ENCODE assay signal across 22 mouse cellular contexts in the genomic region with DNA sequence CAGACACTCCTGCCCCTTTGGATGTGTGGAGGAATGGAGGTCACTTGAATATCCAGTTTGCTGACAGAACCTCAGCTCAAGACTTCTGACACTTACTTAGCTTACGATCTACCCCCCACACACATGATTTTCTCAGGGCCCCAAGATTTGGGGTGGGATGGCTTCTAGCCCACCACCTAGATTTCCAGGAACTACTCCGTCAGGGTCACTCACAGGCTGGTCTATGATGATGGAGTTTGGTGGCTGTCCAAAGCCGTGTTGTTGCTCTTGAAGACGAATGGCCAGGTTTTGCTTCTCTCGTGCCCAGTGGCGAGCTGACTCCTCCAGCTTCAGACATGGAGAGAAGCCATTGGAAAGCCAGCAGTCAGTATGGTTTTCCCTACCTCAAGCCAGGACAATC. TPM values are rescaled to one million over a fixed set of nuclear protein-coding genes. Genes with fewer than 3 reads are reported as not detected.
DNase-seq lines count a peak whose midpoint lies in the region.
"Had no signal": no experiment of that assay in that cellular context is flagged by ENCODE, and none has a peak within 500 bp of the region (broad histone marks: within the 10 kb centered on the region; RNA-seq: fewer than 3 reads in every experiment).

No protein-coding gene starts in this region.

- peak; percentile 57 to 83 for DNase-seq in adrenal gland, adult (ENCODE audit: inconsistent age in 2 of 2, low spot score in 1 of 2)
- no peak for DNase-seq in adrenal gland, postnatal 4 days (ENCODE audit: low spot score in 2 of 2)
- peak; percentile 49 for DNase-seq in adrenal gland, adult 2 months
- no peak for DNase-seq in adrenal gland, postnatal 14 days
- peak; percentile 33 for DNase-seq in adrenal gland, postnatal 10 days
- DNase-seq in adrenal gland, adult 18-20 months (ENCODE audit: low spot score in 2 of 2), result no peak
- DNase-seq: adrenal gland, adult 8-10 months; adrenal gland, postnatal 25 days; B cell, adult 2 months; cerebellum, adult 11 months; cerebellum, adult 11-12 months; cerebellum, adult 18-20 months; cerebellum, adult 2 months; cerebellum, adult 8-10 months; cerebellum, adult 9-10 months; cerebellum, adult 9-11 months; cerebellum, postnatal 10 days; cerebellum, postnatal 14 days had no signal

RNA-seq across cellular contexts. Expression of gene Cyp11a1, which starts 23.4 kb away (rescaled TPM):
- 1,000 to 10,000 TPM; 2,307 to 2,341 TPM for total RNA-seq in adrenal gland, postnatal 4 days (2021)
- total RNA-seq in adrenal gland, adult 2 months (2021), result 1,000 to 10,000 TPM; 6,621 to 7,422 TPM
- 1,463 and 1,873 TPM in 2 replicates for polyA plus RNA-seq in adrenal gland, adult 2 months (2012; rRNA removed)
- total RNA-seq in adrenal gland, postnatal 14 days (2021), result 2,863 and 3,093 TPM in 2 replicates
- total RNA-seq in adrenal gland, postnatal 10 days (2021), result 1,000 to 10,000 TPM; 1,564 to 1,873 TPM
- 1,000 to 10,000 TPM; 6,431 to 6,741 TPM for total RNA-seq in adrenal gland, adult 18-20 months (2021)
- total RNA-seq: MEL had no signal
- polyA plus RNA-seq: activated CD4-positive, CD25-positive, alpha-beta regulatory T cell, adult 4 months; CD4-positive, CD25-positive, alpha-beta regulatory T cell, adult 4 months had no signal

RNA-seq across cellular contexts. Expression of gene Stra6, which starts 34.0 kb away (rescaled TPM):
- 1 to 10 TPM in 1 of 2 experiments, under 1 TPM in 1; 0.90 to 2.2 TPM for total RNA-seq in adrenal gland, postnatal 4 days (2021)
- total RNA-seq in adrenal gland, adult 2 months (2021), result 1 to 10 TPM; 1.5 to 1.8 TPM
- 2.0 and 2.6 TPM in 2 replicates for polyA plus RNA-seq in adrenal gland, adult 2 months (2012; rRNA removed)
- 0.96 and 1.3 TPM in 2 replicates for total RNA-seq in adrenal gland, postnatal 14 days (2021)
- 1 to 10 TPM; 1.1 to 1.3 TPM for total RNA-seq in adrenal gland, postnatal 10 days (2021)
- total RNA-seq in adrenal gland, adult 18-20 months (2021), result 1 to 10 TPM; 1.1 to 1.5 TPM
- total RNA-seq: MEL had no signal
- polyA plus RNA-seq: G1E had no signal

Comparison
In these comparisons a context has a peak if more than half of its experiments do, and no peak if none do; other contexts are left out.
1. DNase-seq: peak in adrenal gland, adult (2 of 2), adrenal gland, adult 2 months (single experiment) and adrenal gland, postnatal 10 days (single experiment); none in adrenal gland, postnatal 4 days (0 of 2), adrenal gland, postnatal 14 days (single experiment) and adrenal gland, adult 18-20 months (0 of 2).